Mouse (Mus musculus): ENCODE measurements around the gene Zbtb45.

Gene Zbtb45

GRCm38 (mm10) chr7:13034148-13034977 lies 24.5 kb upstream of the Zbtb45 start, which contains the start of gene Chmp2a:
Gene Chmp2a (minus strand): TSS chr7:13034807.
- DNase-seq (ENCODE audit: low spot score), result peak; percentile 98

- DNase-seq (ENCODE audit: low spot score), result no peak
Observed at GRCm38 (mm10) chr7:13033451-13034147, 23.8 kb upstream of the Zbtb45 start.

- no peak for DNase-seq (ENCODE audit: low spot score)
Observed at GRCm38 (mm10) chr7:13032541-13032940, 22.7 kb upstream of the Zbtb45 start.

GRCm38 (mm10) chr7:13031983-13032382 lies 22.1 kb upstream of the Zbtb45 start:
- no peak for DNase-seq (ENCODE audit: low spot score)

DNA sequence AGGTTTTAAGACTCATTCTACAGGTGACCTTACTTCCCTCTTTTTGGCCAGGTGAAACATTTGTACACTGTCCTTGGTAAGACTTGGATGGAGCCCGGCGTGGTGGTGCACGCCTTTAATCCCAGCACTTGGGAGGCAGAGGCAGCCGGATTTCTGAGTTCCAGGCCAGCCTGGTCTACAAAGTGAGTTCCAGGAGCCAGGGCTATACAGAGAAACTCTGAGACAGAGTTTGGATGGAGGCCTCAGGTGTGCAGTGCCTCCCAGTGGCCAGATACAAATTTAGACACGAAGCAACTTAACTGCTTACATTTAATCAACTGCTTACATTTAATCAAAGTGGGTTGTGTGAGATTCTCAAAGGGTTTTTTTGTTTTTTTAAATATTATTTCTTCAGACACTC lies 21.2 kb upstream of the Zbtb45 start:
- no peak for DNase-seq (ENCODE audit: low spot score)

- DNase-seq (ENCODE audit: low spot score), result no peak
Observed at GRCm38 (mm10) chr7:13028986-13029385, 19.2 kb upstream of the Zbtb45 start.

DNA sequence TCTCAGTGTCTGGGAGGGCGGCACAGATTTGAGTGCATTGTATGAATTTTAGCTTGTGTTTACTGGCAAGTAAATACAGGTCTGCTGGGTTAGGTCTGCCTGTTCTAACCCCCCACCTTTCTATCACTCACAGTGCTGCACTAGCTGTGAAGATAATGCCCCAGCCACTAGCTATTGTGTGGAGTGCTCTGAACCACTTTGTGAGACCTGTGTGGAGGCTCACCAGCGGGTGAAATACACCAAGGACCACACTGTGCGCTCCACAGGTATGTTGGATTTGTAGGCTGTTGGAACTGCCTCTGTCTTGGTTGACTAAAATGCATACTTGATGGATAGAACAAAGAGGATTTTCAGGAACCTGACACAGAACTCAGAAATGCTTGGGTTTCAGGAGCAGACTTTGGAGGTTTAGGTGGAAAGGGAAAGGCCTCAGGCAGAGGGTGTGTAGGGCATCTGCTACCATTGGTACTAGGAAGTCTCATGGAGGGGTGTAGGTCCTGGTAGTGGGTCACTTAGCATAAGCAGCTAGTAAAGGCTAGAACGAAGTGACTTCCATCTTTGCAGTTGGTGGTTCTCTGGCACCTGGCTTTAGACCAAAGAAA lies 15.8 kb upstream of the Zbtb45 start:
- DNase-seq (ENCODE audit: low spot score), result no peak

- DNase-seq (ENCODE audit: low spot score), result peak; percentile 72
Observed at GRCm38 (mm10) chr7:13024805-13025204, 15.0 kb upstream of the Zbtb45 start.

DNA sequence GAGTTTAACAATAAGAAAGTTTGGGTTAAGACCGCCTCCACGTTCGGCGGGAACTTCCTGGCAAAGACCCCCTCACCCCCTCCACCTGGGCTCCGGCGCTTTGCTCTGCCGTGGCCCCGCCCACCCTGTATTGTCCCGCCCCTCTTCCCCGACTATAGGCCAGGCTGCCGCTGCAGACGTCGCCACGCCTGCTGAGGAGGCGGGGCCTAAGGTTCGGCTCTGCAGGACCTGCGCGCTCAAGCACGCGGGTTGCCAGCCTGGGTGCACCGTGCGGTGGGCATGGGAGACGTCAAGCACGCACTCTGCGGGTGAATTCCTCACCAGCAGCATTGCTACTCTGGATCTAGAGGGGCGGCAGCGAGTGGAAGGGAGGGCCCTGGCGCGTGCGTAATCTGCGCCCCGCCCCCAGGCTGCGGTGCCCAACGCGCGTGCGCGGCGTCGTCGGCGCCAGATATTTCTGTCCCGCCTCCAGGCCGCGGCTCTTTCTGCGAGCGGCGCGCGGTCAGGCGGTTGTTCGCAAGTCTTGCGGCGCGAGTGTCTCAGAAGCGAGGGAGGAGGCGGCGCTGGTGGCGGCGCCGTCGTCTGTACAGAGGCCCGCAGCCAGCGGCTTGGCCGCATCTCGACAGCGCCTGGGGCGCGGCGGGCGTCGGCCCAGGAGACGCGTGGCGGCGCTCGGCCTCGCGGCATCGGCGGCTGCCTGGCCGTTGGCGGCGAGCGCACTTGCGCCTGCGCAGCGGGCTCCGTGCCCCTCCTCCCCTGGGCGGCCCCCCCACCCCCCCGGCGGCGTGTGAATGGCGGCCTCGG lies 14.3 kb upstream of the Zbtb45 start:
- peak; percentile 92 for DNase-seq (ENCODE audit: low spot score)

GRCm38 (mm10) chr7:13022773-13023535 lies 13.1 kb upstream of the Zbtb45 start:
- DNase-seq (ENCODE audit: low spot score), result peak; percentile 81

DNA sequence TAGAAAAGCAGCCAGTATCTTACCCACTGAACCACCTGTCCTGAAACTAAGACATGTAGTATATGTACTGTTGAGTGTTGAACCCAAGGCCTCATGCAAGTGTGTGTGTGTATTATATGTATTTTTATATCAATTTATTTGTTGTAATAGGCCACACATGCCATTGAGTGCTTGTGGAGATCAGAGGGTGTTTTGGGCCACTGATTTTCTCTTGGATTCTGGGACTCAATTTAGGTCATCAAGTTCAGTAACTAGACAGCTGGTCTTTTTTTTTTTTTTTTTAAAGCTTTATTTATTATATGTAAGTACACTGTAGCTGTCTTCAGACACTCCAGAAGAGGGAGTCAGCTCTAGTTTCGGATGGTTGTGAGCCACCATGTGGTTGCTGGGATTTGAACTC lies 5.4 kb upstream of the Zbtb45 start:
- no peak for DNase-seq (ENCODE audit: low spot score)

DNA sequence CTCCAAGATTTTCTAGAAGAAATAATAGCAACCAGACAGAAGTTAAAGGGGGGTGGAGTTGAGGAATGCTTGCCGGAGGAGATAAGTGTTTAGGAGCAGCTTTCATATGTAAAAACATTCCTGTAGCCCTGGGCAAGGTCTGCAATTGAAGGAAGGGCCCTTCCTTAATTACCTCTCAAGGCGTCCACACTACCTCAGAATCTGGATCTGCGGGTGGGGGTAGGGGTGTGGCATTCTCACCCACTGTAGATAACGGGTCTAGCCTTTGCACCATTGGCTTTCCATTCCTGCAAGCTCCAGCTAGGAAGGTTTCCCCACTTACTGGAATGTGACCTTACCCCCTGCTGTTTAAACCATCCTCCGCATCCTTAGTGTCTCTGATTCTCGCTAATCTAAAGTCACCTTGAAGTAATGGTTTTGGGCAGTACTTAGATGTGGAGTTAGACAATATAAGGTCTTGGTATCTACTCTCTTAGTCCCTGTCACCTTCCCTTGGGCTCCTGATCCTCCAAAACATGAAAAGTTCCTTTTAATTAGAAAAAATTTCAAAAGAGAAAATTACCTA lies 4.5 kb upstream of the Zbtb45 start:
- DNase-seq (ENCODE audit: low spot score), result no peak

- no peak for DNase-seq (ENCODE audit: low spot score)
Observed at GRCm38 (mm10) chr7:13013671-13014070, 3.8 kb upstream of the Zbtb45 start.

DNA sequence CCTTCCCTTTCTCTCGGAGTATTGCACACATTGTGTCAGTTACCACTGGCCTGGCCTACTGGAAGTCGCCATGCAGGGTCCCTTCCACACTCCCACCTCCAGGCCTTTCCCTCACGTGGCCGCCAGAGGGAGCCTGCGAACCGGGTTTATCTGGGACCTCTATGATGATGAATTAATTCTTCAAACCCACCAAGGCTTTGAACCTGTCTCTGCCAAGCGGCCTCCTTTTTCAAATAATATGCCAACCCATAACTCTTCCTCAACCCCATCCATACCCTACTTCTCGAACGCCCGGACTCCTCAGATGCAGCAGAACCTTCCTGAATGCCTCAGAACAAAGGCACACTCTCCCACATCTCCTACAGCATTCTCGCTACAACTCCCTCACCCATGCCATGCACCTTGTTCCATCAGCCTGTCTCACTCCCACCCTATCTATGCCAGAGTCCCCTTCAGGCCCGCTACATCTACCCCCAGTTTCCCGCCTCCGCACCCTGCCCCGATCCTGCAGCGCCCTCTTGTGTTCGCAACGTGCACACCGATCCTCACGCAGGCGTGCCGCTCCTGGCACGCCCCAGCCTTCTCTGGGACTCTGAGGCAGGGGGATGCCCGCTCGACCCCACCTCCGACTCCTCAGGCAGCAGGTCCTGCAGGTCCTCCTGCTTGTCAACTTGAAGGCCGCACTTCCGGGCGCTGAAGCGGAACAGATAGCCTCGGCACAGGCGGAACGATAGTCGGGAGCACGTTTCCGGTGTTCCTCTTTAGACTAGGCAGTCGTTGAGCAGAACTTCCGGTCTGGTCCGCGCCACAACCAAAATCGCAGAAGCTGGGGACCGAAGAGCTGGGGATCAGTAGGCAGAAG lies 460 bp downstream of the Zbtb45 start:
- DNase-seq (ENCODE audit: low spot score), result peak; percentile 93

DNA sequence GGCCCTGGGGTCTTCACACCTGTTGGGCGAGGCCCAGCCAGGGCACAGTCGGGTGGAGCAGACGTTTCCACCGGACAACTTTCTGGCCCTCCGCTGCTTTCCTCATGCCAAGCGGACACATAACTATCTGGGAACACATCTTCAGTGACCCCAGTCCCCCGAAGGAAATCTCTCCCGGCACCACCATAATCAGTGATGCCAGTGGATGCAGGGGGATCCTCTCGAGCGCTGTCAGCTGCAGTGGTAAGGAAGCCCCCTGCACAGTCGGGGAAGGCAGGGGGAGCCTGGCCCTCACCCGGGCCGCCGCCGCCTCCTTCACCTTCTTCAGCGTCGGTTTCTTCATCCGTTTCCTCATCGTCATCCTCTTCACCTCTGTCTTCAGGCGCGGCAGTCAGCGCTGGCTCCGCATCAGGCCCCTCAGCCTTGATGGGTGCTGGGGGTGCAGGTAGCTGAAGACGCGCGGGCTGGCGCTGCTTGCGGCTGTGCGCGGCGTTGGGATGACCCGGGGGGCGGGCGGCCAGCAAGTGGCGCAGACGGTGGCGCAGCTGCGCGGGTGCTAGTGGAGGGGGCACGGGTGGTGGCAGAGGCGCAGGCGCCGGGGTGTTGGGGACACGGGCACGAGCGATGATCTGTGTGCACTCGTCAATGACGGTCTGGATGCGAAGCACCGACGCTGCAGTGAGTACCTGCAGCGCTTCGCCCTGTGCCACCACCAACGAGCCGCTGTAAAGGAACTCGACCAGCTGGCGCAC lies 2.3 kb downstream of the Zbtb45 start:
- DNase-seq (ENCODE audit: low spot score), result no peak

- no peak for DNase-seq (ENCODE audit: low spot score)
Observed at GRCm38 (mm10) chr7:13006531-13006930, 3.3 kb downstream of the Zbtb45 start.

- no peak for DNase-seq (ENCODE audit: low spot score)
Observed at GRCm38 (mm10) chr7:13006011-13006410, 3.8 kb downstream of the Zbtb45 start.

GRCm38 (mm10) chr7:13003380-13003779 lies 6.5 kb downstream of the Zbtb45 start:
- DNase-seq (ENCODE audit: low spot score), result no peak

- no peak for DNase-seq (ENCODE audit: low spot score)
Observed at GRCm38 (mm10) chr7:13001584-13001983, 8.2 kb downstream of the Zbtb45 start.

Measured in urinary bladder, postnatal 14 days (tissue).